Comparison of ENCODE assay signal across 8 mouse cellular contexts in genomic region chr5:66996886-66997599, GRCm38 (mm10).
DNase-seq lines count a peak whose midpoint lies in the region; ATAC-seq lines count a peak whose summit lies in the region.

No protein-coding gene starts in this region.

- H3K9ac ChIP-seq in forebrain, embryonic 11.5 days (ENCODE audit: low read length), result peak overlapping the region; percentile 63
- H3K9ac ChIP-seq in heart, embryonic 16.5 days (ENCODE audit: low read length), result peak overlapping the region; percentile 14; the same call in 1 of the 2 replicates
- no peak overlapping the region for H3K9ac ChIP-seq in liver, embryonic 12.5 days
- H3K9ac ChIP-seq in neural tube, embryonic 15.5 days (replicated peaks), result peak overlapping the region; percentile 40

- H3K27ac ChIP-seq in forebrain, embryonic 11.5 days (ENCODE audit: low read depth, low read length), result 0 out of 2 replicates have a peak overlapping the region, but pooled peaks have one; percentile 28
- no peak overlapping the region for H3K27ac ChIP-seq in heart, embryonic 16.5 days (ENCODE audit: low read length)
- no peak overlapping the region for H3K27ac ChIP-seq in liver, embryonic 12.5 days
- H3K27ac ChIP-seq in neural tube, embryonic 15.5 days (replicated peaks), result peak overlapping the region; percentile 71

- DNase-seq in B cell, adult 2 months, result peak; percentile 2 to 8
- peak; percentile 66 for DNase-seq in brain, embryonic 18.5 days (ENCODE audit: low read depth, low spot score)
- DNase-seq in forebrain, embryonic 11.5 days (ENCODE audit: low spot score), result peak; percentile 97
- peak; percentile 73 to 79 for DNase-seq in kidney, postnatal 25 days
- peak; percentile 40 to 57 for DNase-seq in urinary bladder, adult 18-20 months (ENCODE audit: low spot score in 2 of 2)

- no peaks in the 10 kb centered on the region for H3K27me3 ChIP-seq in forebrain, embryonic 11.5 days (ENCODE audit: control insufficient read depth, insufficient read depth, low read length)
- H3K27me3 ChIP-seq in heart, embryonic 16.5 days (ENCODE audit: control insufficient read depth, insufficient read depth, low read length), result peaks cover 39% of the 10 kb centered on the region
- H3K27me3 ChIP-seq in liver, embryonic 12.5 days (replicated peaks), result peaks cover 34% of the 10 kb centered on the region
- no peaks in the 10 kb centered on the region for H3K27me3 ChIP-seq in neural tube, embryonic 15.5 days (replicated peaks)

- no peaks in the 10 kb centered on the region for H3K36me3 ChIP-seq in forebrain, embryonic 11.5 days (ENCODE audit: control insufficient read depth, insufficient read depth, low read length)
- H3K36me3 ChIP-seq in heart, embryonic 16.5 days (ENCODE audit: control insufficient read depth, insufficient read depth), result no peaks in the 10 kb centered on the region
- H3K36me3 ChIP-seq in liver, embryonic 12.5 days, result no peaks in the 10 kb centered on the region
- no peaks in the 10 kb centered on the region for H3K36me3 ChIP-seq in neural tube, embryonic 15.5 days

- under 1% methylated on average over 33 of the region's 33 CpGs for WGBS in forebrain, embryonic 11.5 days
- 6% methylated on average over 33 of the region's 33 CpGs for WGBS in heart, embryonic 16.5 days
- 4% methylated on average over 33 of the region's 33 CpGs for WGBS in liver, embryonic 12.5 days (ENCODE audit: insufficient replicate concordance)
- 3% methylated on average over 33 of the region's 33 CpGs for WGBS in neural tube, embryonic 15.5 days

- H3K4me2 ChIP-seq in forebrain, embryonic 11.5 days (ENCODE audit: low read depth, low read length, severe bottlenecking), result peak overlapping the region; percentile 71
- peak overlapping the region; percentile 72 for H3K4me2 ChIP-seq in heart, embryonic 16.5 days (ENCODE audit: low read depth, low read length)
- peak overlapping the region; percentile 57 for H3K4me2 ChIP-seq in liver, embryonic 12.5 days
- peak overlapping the region; percentile 64 for H3K4me2 ChIP-seq in neural tube, embryonic 15.5 days

- H3K4me1 ChIP-seq in forebrain, embryonic 11.5 days (replicated peaks; ENCODE audit: control insufficient read depth, insufficient read depth, low read length), result peaks cover 6% of the 10 kb centered on the region; the same call in 1 of the 2 replicates
- H3K4me1 ChIP-seq in heart, embryonic 16.5 days (ENCODE audit: control insufficient read depth, insufficient read depth, low read length), result peaks cover 9% of the 10 kb centered on the region; the same call in 1 of the 2 replicates
- H3K4me1 ChIP-seq in liver, embryonic 12.5 days, result no peaks in the 10 kb centered on the region
- H3K4me1 ChIP-seq in neural tube, embryonic 15.5 days, result peaks cover 26% of the 10 kb centered on the region

- ATAC-seq in forebrain, embryonic 11.5 days (replicated peaks; ENCODE audit: low FRiP score), result peak; percentile 89
- peak; percentile 55; the same call in 1 of the 2 replicates for ATAC-seq in heart, embryonic 16.5 days (replicated peaks; ENCODE audit: extremely low read depth, insufficient read depth, low FRiP score)
- no peak for ATAC-seq in liver, embryonic 12.5 days
- peak; percentile 87 for ATAC-seq in neural tube, embryonic 15.5 days (ENCODE audit: low FRiP score)

- peak overlapping the region; percentile 34 for H3K4me3 ChIP-seq in forebrain, embryonic 11.5 days (ENCODE audit: low read depth, low read length)
- H3K4me3 ChIP-seq in heart, embryonic 16.5 days (ENCODE audit: low read length), result peak overlapping the region; percentile 48
- peak overlapping the region; percentile 26 for H3K4me3 ChIP-seq in liver, embryonic 12.5 days
- H3K4me3 ChIP-seq in neural tube, embryonic 15.5 days (replicated peaks), result peak overlapping the region; percentile 36

- no peaks in the 10 kb centered on the region for H3K9me3 ChIP-seq in forebrain, embryonic 11.5 days (ENCODE audit: control insufficient read depth, low read length)
- no peaks in the 10 kb centered on the region for H3K9me3 ChIP-seq in heart, embryonic 16.5 days (replicated peaks; ENCODE audit: control insufficient read depth, low read length)
- H3K9me3 ChIP-seq in liver, embryonic 12.5 days (replicated peaks), result no peaks in the 10 kb centered on the region
- H3K9me3 ChIP-seq in neural tube, embryonic 15.5 days (replicated peaks), result no peaks in the 10 kb centered on the region

Comparison
In these comparisons a context has a peak if more than half of its experiments do, and no peak if none do; other contexts are left out.
1. DNase-seq: peak in every context shown above with its lines; median percentile 97 in forebrain, embryonic 11.5 days; 76 in kidney, postnatal 25 days; 66 in brain, embryonic 18.5 days; 48 in urinary bladder, adult 18-20 months; 5 in B cell, adult 2 months.
2. H3K27ac ChIP-seq: peak in forebrain, embryonic 11.5 days (single experiment) and neural tube, embryonic 15.5 days (single experiment); none in heart, embryonic 16.5 days (single experiment) and liver, embryonic 12.5 days (single experiment).
3. Peak in every context shown above with its lines, with median percentiles within 50 percentile points of each other: H3K4me2 ChIP-seq and H3K4me3 ChIP-seq.